Mouse (Mus musculus) cortical plate, adult 2 months (tissue): Measurements from ENCODE around the gene Anapc7.

Experiments used
- CTCF ChIP-seq: fragments of 200-500 bp; IDR thresholded peaks from 2 replicates; pipeline ENCODE4 v1.5.1; 2011; ENCODE audit warnings: mild to moderate bottlenecking, control low read depth, low read length; ENCODE audit not compliant: insufficient read depth; ENCODE audit errors: extremely low read depth
- POLR2A ChIP-seq: fragments of 200-500 bp; IDR thresholded peaks from 2 replicates; pipeline ENCODE4 v1.6.1; 2011; ENCODE audit warnings: mild to moderate bottlenecking, low read length, control low read depth; ENCODE audit not compliant: insufficient read depth; ENCODE audit errors: extremely low read depth

GRCm38 (mm10) chr5:122493035-122493434 lies 71.5 kb downstream of the Anapc7 start:
- no peak for TF ChIP-seq CTCF
- TF ChIP-seq POLR2A = no peak
